Mouse (Mus musculus): ENCODE data around the gene Cyp4v3. TPM values are rescaled to one million over a fixed set of nuclear protein-coding genes. Genes with fewer than 3 reads are reported as not detected.

The Cyp4v3 gene
- total and polyA plus RNA-seq, 3 experiments: not detected

DNA sequence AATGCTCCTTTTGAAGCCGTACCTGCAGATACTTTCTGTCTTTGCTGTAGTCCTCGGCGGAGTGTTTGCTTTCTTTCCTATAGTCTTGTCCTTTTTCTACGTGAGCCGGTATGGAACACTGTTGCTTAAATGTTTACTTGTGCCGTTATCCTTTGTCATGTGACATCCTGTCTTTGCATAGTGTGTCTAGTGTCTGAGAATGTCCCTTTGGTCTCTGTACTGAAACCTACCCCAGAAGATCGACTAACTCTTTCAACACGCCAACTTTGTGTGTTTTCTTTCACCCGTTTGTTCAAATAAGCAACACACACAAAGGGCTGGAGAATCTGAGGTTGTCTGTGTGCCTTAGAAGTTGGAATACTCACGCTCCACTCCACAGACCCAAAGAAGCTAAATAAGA lies 71.1 kb downstream of the Cyp4v3 start, which contains the start of gene F11:
F11 (minus strand) TSS at position 112 of the 400 bp plus-strand sequence.
- no peak within 1 kb of the TSS for H3K9ac ChIP-seq (ENCODE audit: control insufficient read depth, low read depth, low read length, poor library complexity, severe bottlenecking)
- H3K4me3 ChIP-seq (ENCODE audit: control insufficient read depth in 1 of 2, insufficient read depth in 1 of 2, low read depth in 2 of 2, low read length in 2 of 2): no peak within 1 kb of the TSS
- TF ChIP-seq NRF1 (IDR thresholded peaks at IDR 0.05; ENCODE audit: insufficient read depth, low read depth, low read length, poor library complexity, severe bottlenecking) (no peak), MXI1 (IDR thresholded peaks at IDR 0.05; ENCODE audit: low read depth, low read length) (no peak)
- H3K27ac ChIP-seq (ENCODE audit: control insufficient read depth, low read depth, low read length): no peak within 1 kb of the TSS
- no peak for DNase-seq (ENCODE audit: low read depth, low spot score)
- H3K27me3 ChIP-seq (ENCODE audit: control insufficient read depth in 1 of 2, insufficient read depth in 2 of 2, low read length in 2 of 2): no peaks in the 10 kb centered on the region
- no peaks in the 10 kb centered on the region for H3K36me3 ChIP-seq (ENCODE audit: control insufficient read depth in 1 of 2, insufficient read depth in 2 of 2, low read length in 2 of 2)
- no peaks in the 10 kb centered on the region for H3K4me1 ChIP-seq (ENCODE audit: control insufficient read depth in 1 of 2, insufficient read depth in 2 of 2, low read length in 2 of 2)
- no peaks in the 10 kb centered on the region for H3K79me2 ChIP-seq (ENCODE audit: control insufficient read depth, insufficient read depth, low read length, poor library complexity)
- no peaks in the 10 kb centered on the region for H3K9me3 ChIP-seq (replicated peaks; ENCODE audit: insufficient read depth, low read length)

GRCm38 (mm10) chr8:45258421-45258820 lies 74.6 kb downstream of the Cyp4v3 start:
- Histone ChIP-seq H3K9me3 (replicated peaks; ENCODE audit: insufficient read depth, low read length) (no peaks in the 10 kb centered on the region), H3K27ac (ENCODE audit: control insufficient read depth, low read depth, low read length) (no peak overlapping the region), H3K36me3 (ENCODE audit: control insufficient read depth in 1 of 2, insufficient read depth in 2 of 2, low read length in 2 of 2) (no peaks in the 10 kb centered on the region), H3K4me1 (ENCODE audit: control insufficient read depth in 1 of 2, insufficient read depth in 2 of 2, low read length in 2 of 2) (no peaks in the 10 kb centered on the region), H3K9ac (ENCODE audit: control insufficient read depth, low read depth, low read length, poor library complexity, severe bottlenecking) (no peak overlapping the region), H3K79me2 (ENCODE audit: control insufficient read depth, insufficient read depth, low read length, poor library complexity) (no peaks in the 10 kb centered on the region), H3K27me3 (ENCODE audit: control insufficient read depth in 1 of 2, insufficient read depth in 2 of 2, low read length in 2 of 2) (no peaks in the 10 kb centered on the region), H3K4me3 (ENCODE audit: control insufficient read depth in 1 of 2, insufficient read depth in 1 of 2, low read depth in 2 of 2, low read length in 2 of 2) (no peak overlapping the region)
- TF ChIP-seq UBTF (IDR thresholded peaks at IDR 0.05; ENCODE audit: borderline replicate concordance, insufficient read depth, low read depth, low read length): no peak
- TF ChIP-seq GATA1 (IDR thresholded peaks at IDR 0.05; ENCODE audit: low read depth, low read length): no peak
- DNase-seq (ENCODE audit: low read depth, low spot score): no peak

- no peaks in the 10 kb centered on the region for H3K79me2 ChIP-seq (ENCODE audit: control insufficient read depth, insufficient read depth, low read length, poor library complexity)
- H3K27ac ChIP-seq (ENCODE audit: control insufficient read depth, low read depth, low read length): no peak overlapping the region
- H3K36me3 ChIP-seq (ENCODE audit: control insufficient read depth in 1 of 2, insufficient read depth in 2 of 2, low read length in 2 of 2): no peaks in the 10 kb centered on the region
- H3K4me3 ChIP-seq (ENCODE audit: control insufficient read depth in 1 of 2, insufficient read depth in 1 of 2, low read depth in 2 of 2, low read length in 2 of 2): no peak overlapping the region
- DNase-seq (ENCODE audit: low read depth, low spot score): no peak
- H3K4me1 ChIP-seq (ENCODE audit: control insufficient read depth in 1 of 2, insufficient read depth in 2 of 2, low read length in 2 of 2): no peaks in the 10 kb centered on the region
- TF ChIP-seq POLR2AphosphoS2 (IDR thresholded peaks at IDR 0.05; ENCODE audit: low read length) (no peak), TAL1 (IDR thresholded peaks at IDR 0.05; ENCODE audit: low read length) (no peak), RCOR1 (IDR thresholded peaks at IDR 0.05; ENCODE audit: low read depth, low read length) (no peak), ZKSCAN1 (IDR thresholded peaks at IDR 0.05; ENCODE audit: low read depth, low read length) (no peak), POLR2A (IDR thresholded peaks at IDR 0.05; ENCODE audit: control insufficient read depth in 1 of 2, insufficient read depth in 1 of 2, low read depth in 1 of 2, low read length in 2 of 2, poor library complexity in 1 of 2) (no peak), GABPA (IDR thresholded peaks at IDR 0.05; ENCODE audit: low read depth, low read length) (no peak), SMC3 (IDR thresholded peaks at IDR 0.05; ENCODE audit: low read depth, low read length) (no peak), MAX (IDR thresholded peaks at IDR 0.05; ENCODE audit: low read length) (no peak), JUND (IDR thresholded peaks at IDR 0.05; ENCODE audit: low read depth, low read length) (no peak), KAT2A (conservative IDR thresholded peaks at IDR 0.05; ENCODE audit: low read depth, low read length) (no peak)
- H3K9ac ChIP-seq (ENCODE audit: control insufficient read depth, low read depth, low read length, poor library complexity, severe bottlenecking): no peak overlapping the region
- no peaks in the 10 kb centered on the region for H3K27me3 ChIP-seq (ENCODE audit: control insufficient read depth in 1 of 2, insufficient read depth in 2 of 2, low read length in 2 of 2)
- H3K9me3 ChIP-seq (replicated peaks; ENCODE audit: insufficient read depth, low read length): no peaks in the 10 kb centered on the region
Observed at GRCm38 (mm10) chr8:45255040-45255439, 78.0 kb downstream of the Cyp4v3 start.

Other genes with a start within 250 kb of the Cyp4v3 start
- gene F11, start 71.2 kb downstream of the Cyp4v3 start, total RNA-seq (2012; rRNA removed): not detected in 2 replicates
- gene F11, start 71.2 kb downstream of the Cyp4v3 start, polyA plus RNA-seq (2012; ENCODE audit: insufficient read depth in 1 of 2, insufficient read length in 2 of 2, low read depth in 1 of 2, low replicate concordance in 2 of 2, missing spikeins in 1 of 2): not detected
- not detected in 2 replicates for gene Klkb1, start 38.4 kb downstream of the Cyp4v3 start, total RNA-seq (2012; rRNA removed)
- not detected for gene Klkb1, start 38.4 kb downstream of the Cyp4v3 start, polyA plus RNA-seq (2012; ENCODE audit: insufficient read depth in 1 of 2, insufficient read length in 2 of 2, low read depth in 1 of 2, low replicate concordance in 2 of 2, missing spikeins in 1 of 2)
- not detected in 2 replicates for gene Gm45753, start 24.8 kb downstream of the Cyp4v3 start, total RNA-seq (2012; rRNA removed)
- gene Gm45753, start 24.8 kb downstream of the Cyp4v3 start, polyA plus RNA-seq (2012; ENCODE audit: insufficient read depth in 1 of 2, insufficient read length in 2 of 2, low read depth in 1 of 2, low replicate concordance in 2 of 2, missing spikeins in 1 of 2): not detected
- gene Fam149a, start 49.1 kb upstream of the Cyp4v3 start, total RNA-seq (2012; rRNA removed): not detected in 2 replicates
- gene Fam149a, start 49.1 kb upstream of the Cyp4v3 start, polyA plus RNA-seq (2012; ENCODE audit: insufficient read depth in 1 of 2, insufficient read length in 2 of 2, low read depth in 1 of 2, low replicate concordance in 2 of 2, missing spikeins in 1 of 2): not detected
- not detected in 2 replicates for gene Tlr3, start 77.9 kb upstream of the Cyp4v3 start, total RNA-seq (2012; rRNA removed)
- gene Tlr3, start 77.9 kb upstream of the Cyp4v3 start, polyA plus RNA-seq (2012; ENCODE audit: insufficient read depth in 1 of 2, insufficient read length in 2 of 2, low read depth in 1 of 2, low replicate concordance in 2 of 2, missing spikeins in 1 of 2): under 1 TPM in 1 of 2 experiments, not detected in 1; 0.15 TPM
- not detected in 2 replicates for gene Sorbs2, start 174.6 kb upstream of the Cyp4v3 start, total RNA-seq (2012; rRNA removed)
- gene Sorbs2, start 174.6 kb upstream of the Cyp4v3 start, polyA plus RNA-seq (2012; ENCODE audit: insufficient read depth in 1 of 2, insufficient read length in 2 of 2, low read depth in 1 of 2, low replicate concordance in 2 of 2, missing spikeins in 1 of 2): not detected

All from MEL (cell line).